ENCODE assay signal across 33 mouse cellular contexts in genomic region chr2:114119451-114119850, GRCm38 (mm10).
DNase-seq lines count a peak whose midpoint lies in the region; ATAC-seq lines count a peak whose summit lies in the region.
"Had no signal": no experiment of that assay in that cellular context is flagged by ENCODE, and none has a peak within 500 bp of the region (broad histone marks: within the 10 kb centered on the region; RNA-seq: fewer than 3 reads in every experiment).

No protein-coding gene starts in this region.

- H3K4me3 ChIP-seq in kidney, embryonic 15.5 days (replicated peaks): no peak overlapping the region
- H3K4me3 ChIP-seq: embryonic facial prominence, embryonic 10.5 days; embryonic facial prominence, embryonic 15.5 days; forebrain, embryonic 12.5 days; heart, embryonic 13.5 days; hindbrain, embryonic 10.5 days; hindbrain, embryonic 15.5 days; limb, embryonic 10.5 days; limb, embryonic 15.5 days; liver, embryonic 13.5 days; midbrain, embryonic 13.5 days; stomach, embryonic 15.5 days had no signal

- H3K27me3 ChIP-seq in kidney, embryonic 15.5 days: no peaks in the 10 kb centered on the region
- H3K27me3 ChIP-seq: CH12.LX; embryonic facial prominence, embryonic 15.5 days; forebrain, embryonic 12.5 days; heart, embryonic 13.5 days; hindbrain, embryonic 15.5 days; limb, embryonic 15.5 days; liver, embryonic 13.5 days; midbrain, embryonic 13.5 days; stomach, embryonic 15.5 days had no signal

- no peak overlapping the region for H3K4me2 ChIP-seq in kidney, embryonic 15.5 days
- H3K4me2 ChIP-seq: embryonic facial prominence, embryonic 15.5 days; forebrain, embryonic 12.5 days; heart, embryonic 13.5 days; hindbrain, embryonic 15.5 days; limb, embryonic 15.5 days; liver, embryonic 13.5 days; midbrain, embryonic 13.5 days; stomach, embryonic 15.5 days had no signal

- H3K9me3 ChIP-seq in kidney, embryonic 15.5 days (replicated peaks): no peaks in the 10 kb centered on the region
- H3K9me3 ChIP-seq: embryonic facial prominence, embryonic 10.5 days; embryonic facial prominence, embryonic 15.5 days; forebrain, embryonic 12.5 days; heart, embryonic 13.5 days; hindbrain, embryonic 10.5 days; hindbrain, embryonic 15.5 days; limb, embryonic 10.5 days; limb, embryonic 15.5 days; liver, embryonic 13.5 days; midbrain, embryonic 13.5 days; stomach, embryonic 15.5 days had no signal

- no peak overlapping the region for H3K9ac ChIP-seq in kidney, embryonic 15.5 days
- H3K9ac ChIP-seq: embryonic facial prominence, embryonic 15.5 days; forebrain, embryonic 12.5 days; forebrain, postnatal 0 days; heart, embryonic 13.5 days; hindbrain, embryonic 15.5 days; limb, embryonic 15.5 days; liver, embryonic 13.5 days; midbrain, embryonic 13.5 days; stomach, embryonic 15.5 days had no signal

- H3K27ac ChIP-seq in kidney, embryonic 15.5 days: no peak overlapping the region
- H3K27ac ChIP-seq: embryonic facial prominence, embryonic 10.5 days; embryonic facial prominence, embryonic 15.5 days; forebrain, embryonic 12.5 days; heart, embryonic 13.5 days; hindbrain, embryonic 10.5 days; hindbrain, embryonic 15.5 days; limb, embryonic 10.5 days; limb, embryonic 15.5 days; liver, embryonic 13.5 days; macrophage; midbrain, embryonic 13.5 days; stomach, embryonic 15.5 days had no signal

- ATAC-seq in kidney, embryonic 15.5 days (replicated peaks; ENCODE audit: low FRiP score): no peak
- ATAC-seq: activated CD4-positive, CD25-positive, alpha-beta regulatory T cell, adult 4 months; forebrain, postnatal 0 days; inflammation-experienced regulatory T-cells, adult 6 months; lung, postnatal 0 days; midbrain, embryonic 13.5 days had no signal

- peak; percentile 26 for DNase-seq in adrenal gland, adult 2 months
- no peak for DNase-seq in adrenal gland, postnatal 4 days (ENCODE audit: low spot score in 2 of 2)
- DNase-seq in kidney, adult 11 months: peak; percentile 25
- DNase-seq in kidney, postnatal 10 days: peak; percentile 48
- no peak for DNase-seq in right cerebral cortex, postnatal 4 days
- no peak for DNase-seq in lung, postnatal 25 days (ENCODE audit: low spot score)
- DNase-seq: adrenal gland, adult 8-10 months; cerebellum, adult 18-20 months; cerebellum, postnatal 14 days; forebrain, postnatal 0 days; gastrocnemius, postnatal 25 days; heart, adult 11 months; heart, postnatal 10 days; layer of hippocampus, postnatal 36 days; liver, embryonic 13.5 days; lung, adult 18-20 months; thymus, postnatal 14 days had no signal

- H3K4me1 ChIP-seq in kidney, embryonic 15.5 days: no peaks in the 10 kb centered on the region
- H3K4me1 ChIP-seq: embryonic facial prominence, embryonic 10.5 days; embryonic facial prominence, embryonic 15.5 days; forebrain, embryonic 12.5 days; heart, embryonic 13.5 days; hindbrain, embryonic 10.5 days; hindbrain, embryonic 15.5 days; limb, embryonic 10.5 days; limb, embryonic 15.5 days; midbrain, embryonic 13.5 days; stomach, embryonic 15.5 days had no signal

- WGBS in kidney, embryonic 15.5 days: 43% methylated on average over 7 of the region's 7 CpGs

- H3K36me3 ChIP-seq in kidney, embryonic 15.5 days: peaks cover 72% of the 10 kb centered on the region

Comparison
In these comparisons a context has a peak if more than half of its experiments do, and no peak if none do; other contexts are left out.
1. DNase-seq: peak in adrenal gland, adult 2 months (single experiment), kidney, adult 11 months (single experiment) and kidney, postnatal 10 days (single experiment); none in adrenal gland, postnatal 4 days (0 of 2), right cerebral cortex, postnatal 4 days (single experiment) and lung, postnatal 25 days (single experiment).